Mouse (Mus musculus): Measurements from ENCODE around the gene Fpgs.

Gene Fpgs

DNA sequence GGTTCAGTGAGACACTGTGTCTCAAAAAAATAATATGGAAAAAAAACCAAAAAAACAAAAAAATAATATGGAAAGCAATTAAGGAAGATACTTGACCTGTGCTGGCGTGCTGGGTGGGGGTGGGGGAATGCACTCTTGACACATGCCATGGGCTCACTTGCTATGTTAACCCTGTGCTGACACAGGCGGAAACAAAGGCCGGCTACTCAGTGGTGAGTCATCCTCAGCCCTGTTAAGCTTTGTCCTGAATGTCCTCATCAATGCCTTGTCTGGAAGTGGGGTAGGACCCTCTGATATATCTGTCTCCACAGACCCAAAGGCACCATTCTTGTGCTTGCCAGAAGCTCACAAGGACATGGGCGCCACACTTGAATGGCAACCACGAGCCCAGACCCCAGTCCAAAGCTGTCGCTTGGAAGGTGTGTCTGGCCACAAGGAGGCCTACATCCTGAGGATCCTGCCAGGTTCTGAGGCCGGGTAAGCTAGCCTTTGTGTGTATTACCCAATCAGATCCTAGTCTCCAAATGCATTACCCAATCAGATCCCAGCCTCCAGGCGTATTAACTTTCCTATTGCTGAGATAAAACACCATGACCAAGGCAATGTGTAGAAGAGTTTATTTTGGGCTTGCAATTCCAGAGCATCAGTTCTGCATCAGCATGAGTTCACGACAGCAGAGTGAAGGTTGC lies 31.9 kb downstream of the Fpgs start:
- peak; percentile 43 for DNase-seq (ENCODE audit: low read depth, low spot score)

GRCm38 (mm10) chr2:32671147-32671546 lies 32.8 kb downstream of the Fpgs start:
- no peak for DNase-seq (ENCODE audit: low read depth, low spot score)

GRCm38 (mm10) chr2:32669876-32670275 lies 34.1 kb downstream of the Fpgs start:
- DNase-seq (ENCODE audit: low read depth, low spot score): no peak

GRCm38 (mm10) chr2:32668176-32668575 lies 35.8 kb downstream of the Fpgs start:
- no peak for DNase-seq (ENCODE audit: low read depth, low spot score)

DNA sequence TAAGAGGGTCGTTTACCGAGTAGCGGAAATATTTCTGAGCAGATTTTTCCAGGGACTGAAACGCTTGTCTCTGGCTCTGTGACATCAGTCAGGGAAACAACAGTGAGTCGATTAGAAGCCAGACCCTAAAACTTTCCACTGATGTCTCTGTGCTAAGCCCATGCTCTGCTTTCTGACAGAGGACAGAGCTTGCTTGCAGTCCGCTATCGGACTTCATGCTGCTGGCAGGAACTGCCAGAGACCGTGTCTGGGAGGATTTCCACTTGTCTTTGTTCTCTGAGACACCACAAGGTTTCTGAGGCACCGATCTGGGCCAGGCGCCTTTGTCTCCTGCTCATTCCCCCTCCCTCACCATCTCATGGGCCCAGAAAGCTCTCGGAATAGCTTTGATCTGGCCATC lies 36.2 kb downstream of the Fpgs start:
- DNase-seq (ENCODE audit: low read depth, low spot score): peak; percentile 49

GRCm38 (mm10) chr2:32665853-32666252 lies 38.1 kb downstream of the Fpgs start:
- no peak for DNase-seq (ENCODE audit: low read depth, low spot score)

GRCm38 (mm10) chr2:32665345-32665744 lies 38.6 kb downstream of the Fpgs start:
- no peak for DNase-seq (ENCODE audit: low read depth, low spot score)

DNA sequence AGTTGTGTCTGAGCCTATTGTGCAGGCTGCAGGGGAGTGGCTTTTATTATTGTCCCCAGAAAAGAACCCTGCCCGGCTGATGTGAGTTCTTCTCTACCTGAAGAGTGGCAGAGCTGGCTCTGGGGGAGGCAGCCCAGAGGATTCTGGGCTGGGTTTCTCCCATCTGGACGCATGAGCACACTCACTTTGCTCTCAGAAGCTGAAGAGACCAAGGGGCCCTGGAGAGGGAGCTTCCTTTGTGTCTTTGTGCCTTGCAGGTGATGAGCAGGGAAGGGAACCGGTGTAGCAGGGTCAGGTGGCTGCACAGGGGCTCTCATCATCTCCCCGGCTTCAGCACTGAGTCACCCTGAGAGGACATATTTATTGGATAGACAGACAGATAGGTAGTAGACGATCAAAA lies 41.7 kb downstream of the Fpgs start:
- no peak for DNase-seq (ENCODE audit: low read depth, low spot score)

GRCm38 (mm10) chr2:32661509-32662107 lies 42.3 kb downstream of the Fpgs start:
- DNase-seq (ENCODE audit: low read depth, low spot score): peak; percentile 37

DNA sequence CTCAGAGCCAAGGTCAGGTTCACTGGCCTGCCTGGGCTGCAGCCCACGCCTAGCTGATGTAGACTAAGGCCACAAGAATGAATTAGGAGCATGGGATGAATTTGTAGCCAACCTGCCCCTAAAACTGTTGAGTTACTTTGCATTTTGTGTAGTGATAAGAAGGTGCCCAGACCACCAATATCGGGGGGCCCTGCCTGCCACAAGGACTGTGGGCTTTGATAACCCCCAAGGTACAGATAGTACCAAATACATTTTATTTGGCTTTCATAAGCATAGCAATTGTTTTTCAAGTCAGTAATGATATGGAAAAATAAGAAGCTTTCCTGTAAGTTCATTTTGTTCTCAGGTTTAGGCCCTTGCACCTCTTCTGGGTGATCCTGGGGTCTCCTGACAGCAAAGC lies 45.1 kb downstream of the Fpgs start:
- no peak for DNase-seq (ENCODE audit: low read depth, low spot score)

DNA sequence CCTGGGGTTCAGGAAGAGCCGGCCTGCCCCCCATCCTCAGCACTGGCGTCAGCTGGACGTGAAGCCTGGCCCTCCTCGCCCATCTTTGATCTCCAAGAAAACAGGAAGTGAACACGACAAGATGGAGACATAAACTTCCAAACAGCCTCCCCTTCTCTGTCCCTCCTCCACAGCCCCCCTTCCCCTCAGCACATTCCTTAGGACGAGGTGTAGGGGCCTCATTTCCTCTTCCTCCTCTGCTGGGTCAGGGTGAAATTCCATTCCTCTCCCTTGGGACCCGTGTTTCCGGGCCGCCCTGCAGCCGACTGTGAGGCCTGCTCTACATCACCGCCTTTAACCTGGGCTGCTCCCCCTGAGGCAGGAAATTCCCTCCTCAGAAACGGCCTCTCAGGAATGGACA lies 48.1 kb downstream of the Fpgs start:
- peak; percentile 68 for DNase-seq (ENCODE audit: low read depth, low spot score)

DNA sequence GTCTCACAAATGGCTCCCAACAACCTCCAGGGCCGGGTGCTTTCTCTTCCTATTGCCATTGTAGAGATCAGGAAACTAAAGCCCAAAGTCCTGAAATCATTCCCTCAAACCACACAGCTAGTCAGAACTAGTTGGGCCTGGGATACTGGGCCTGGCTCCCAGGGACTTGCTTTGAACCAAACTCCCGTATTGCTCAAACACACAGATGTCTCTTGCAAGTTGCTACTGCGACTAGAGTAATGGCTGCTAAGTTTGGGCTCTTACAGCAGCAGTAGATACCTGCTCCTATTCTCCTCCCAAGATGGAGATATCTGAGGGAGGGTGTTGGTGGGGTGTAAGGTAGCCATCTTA lies 48.6 kb downstream of the Fpgs start:
- peak; percentile 40 for DNase-seq (ENCODE audit: low read depth, low spot score)

DNA sequence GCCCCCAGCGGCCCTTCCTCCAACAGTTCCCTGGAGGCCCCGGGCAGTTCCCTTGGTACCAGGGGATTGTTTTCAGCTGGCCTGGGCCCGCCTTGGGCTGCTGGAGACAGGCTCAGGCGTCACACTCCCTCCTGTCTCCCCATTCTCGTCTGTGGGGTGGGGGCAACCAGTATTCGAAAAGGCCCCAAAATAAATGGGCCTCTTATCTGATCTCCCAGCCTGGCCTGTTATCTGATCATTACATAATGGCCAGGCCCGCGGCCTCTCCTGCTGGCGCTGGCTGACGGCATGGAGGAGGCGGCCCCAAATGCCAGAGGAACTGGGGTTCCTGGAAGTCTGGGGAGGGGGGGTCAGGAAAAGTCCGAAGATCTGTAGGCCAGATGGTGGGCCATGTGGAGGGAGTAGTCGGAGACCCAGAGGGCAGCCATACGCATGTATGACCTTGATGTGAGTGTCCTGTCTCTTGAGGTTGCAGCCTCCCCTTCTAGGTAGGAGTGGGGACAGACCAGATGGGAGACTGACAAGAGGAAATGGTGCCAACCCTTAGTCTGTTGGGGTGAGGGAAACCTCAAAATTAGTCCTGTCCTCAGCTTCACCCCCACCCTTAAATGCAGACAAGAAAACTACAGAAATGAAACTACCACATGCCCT lies 49.1 kb downstream of the Fpgs start:
- no peak for DNase-seq (ENCODE audit: low read depth, low spot score)

DNA sequence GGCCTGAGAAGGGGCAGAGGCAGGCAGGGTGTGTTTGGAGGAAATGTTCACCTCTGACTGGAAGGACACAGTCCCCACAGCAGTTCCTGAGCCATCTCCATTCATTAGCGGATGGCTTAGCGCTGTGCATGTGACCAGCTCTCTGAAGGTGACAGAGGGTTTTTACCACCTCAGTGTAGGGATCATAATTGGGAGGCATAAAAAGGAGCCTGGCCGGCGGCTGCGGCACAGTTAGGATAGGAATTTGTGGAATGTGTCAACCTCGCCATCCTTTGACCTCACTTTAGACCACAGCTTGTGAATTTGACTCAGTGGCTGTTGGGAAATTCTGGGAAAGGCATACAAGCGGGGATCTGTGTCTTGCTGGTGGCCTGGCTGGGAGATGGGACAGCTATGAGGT lies 50.2 kb downstream of the Fpgs start:
- peak; percentile 83 for DNase-seq (ENCODE audit: low read depth, low spot score)

- DNase-seq (ENCODE audit: low read depth, low spot score): no peak
Observed at GRCm38 (mm10) chr2:32647366-32647765, 56.6 kb downstream of the Fpgs start.

DNA sequence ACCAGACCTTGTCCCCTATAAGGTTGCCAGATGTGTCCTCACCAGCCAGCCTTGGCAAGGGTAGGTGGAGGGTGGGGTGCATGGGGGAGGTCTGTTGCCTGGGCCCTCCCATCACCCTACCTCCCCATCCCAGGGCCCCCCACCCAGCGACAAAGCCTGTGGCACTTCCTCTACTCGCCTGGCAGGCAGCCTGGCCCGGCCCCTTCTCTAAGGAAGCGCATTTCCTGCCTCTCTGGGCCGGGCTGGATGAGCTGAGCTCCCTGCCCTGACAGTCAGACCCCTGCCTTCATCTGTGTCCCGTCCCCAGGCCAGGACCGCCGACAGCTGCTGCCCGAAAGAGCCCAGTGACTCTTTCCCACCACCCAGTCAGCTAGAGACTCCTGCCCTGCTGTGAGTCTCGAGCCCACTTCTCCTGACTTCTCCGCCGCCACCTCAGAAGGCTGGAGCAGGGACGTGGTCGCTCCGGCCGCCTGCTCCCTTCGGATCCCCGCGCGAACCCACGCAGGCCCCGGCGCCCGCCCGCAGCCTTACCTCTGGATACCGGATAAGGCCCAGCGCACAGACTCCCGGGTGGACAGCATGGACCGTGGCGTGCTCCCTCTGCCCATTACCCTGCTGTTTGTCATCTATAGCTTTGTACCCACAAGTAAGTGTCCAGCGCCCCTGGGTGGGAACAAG lies 57.4 kb downstream of the Fpgs start, which contains the start of gene Eng:
TSS of gene Eng (plus strand) at position 217 of the 678 bp plus-strand sequence.
- peak; percentile 57 for DNase-seq (ENCODE audit: low read depth, low spot score)

DNA sequence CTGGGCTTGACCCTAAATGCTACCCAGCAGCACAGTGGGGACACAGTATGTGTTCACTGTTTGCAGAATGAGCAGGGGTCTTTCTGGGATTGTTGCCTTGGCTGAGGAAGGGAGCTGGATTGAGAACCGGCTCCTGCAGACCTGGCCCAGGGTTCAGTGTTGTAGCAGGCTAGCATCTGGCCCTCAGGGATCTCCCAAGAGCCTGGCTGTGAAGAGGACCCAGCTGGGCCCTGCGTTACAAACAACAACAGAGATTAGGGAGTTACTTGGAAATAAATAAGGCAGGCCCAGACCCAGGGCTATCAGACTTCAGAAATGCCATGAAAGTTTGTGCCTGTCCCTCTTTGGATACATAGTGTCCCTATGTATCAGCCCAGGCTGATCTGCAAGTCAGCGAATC lies 58.3 kb downstream of the Fpgs start:
- no peak for DNase-seq (ENCODE audit: low read depth, low spot score)

GRCm38 (mm10) chr2:32644799-32645475 lies 59.0 kb downstream of the Fpgs start:
- no peak for DNase-seq (ENCODE audit: low read depth, low spot score)

DNA sequence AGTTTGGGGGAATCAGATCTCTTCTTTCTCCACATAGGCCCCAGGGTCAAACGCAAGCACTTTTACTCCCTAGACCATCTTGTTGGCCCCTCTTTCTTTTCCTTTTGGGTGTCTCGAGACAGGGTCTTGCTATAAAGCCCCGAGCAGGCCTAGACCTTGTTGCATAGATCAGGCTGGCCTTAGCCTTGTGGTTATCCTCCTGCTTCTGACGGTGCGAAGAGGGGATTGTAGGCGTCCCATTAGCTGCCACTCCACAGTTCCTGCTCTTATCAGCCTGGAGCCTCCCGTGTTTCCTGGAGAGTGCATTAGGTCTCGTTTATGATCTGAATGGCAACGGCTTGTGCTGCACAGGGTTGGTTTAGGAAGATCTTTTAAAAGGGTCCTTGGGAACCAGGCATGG lies 59.9 kb downstream of the Fpgs start:
- DNase-seq (ENCODE audit: low read depth, low spot score): no peak

GRCm38 (mm10) chr2:32642813-32643212 lies 61.1 kb downstream of the Fpgs start:
- DNase-seq (ENCODE audit: low read depth, low spot score): no peak

DNA sequence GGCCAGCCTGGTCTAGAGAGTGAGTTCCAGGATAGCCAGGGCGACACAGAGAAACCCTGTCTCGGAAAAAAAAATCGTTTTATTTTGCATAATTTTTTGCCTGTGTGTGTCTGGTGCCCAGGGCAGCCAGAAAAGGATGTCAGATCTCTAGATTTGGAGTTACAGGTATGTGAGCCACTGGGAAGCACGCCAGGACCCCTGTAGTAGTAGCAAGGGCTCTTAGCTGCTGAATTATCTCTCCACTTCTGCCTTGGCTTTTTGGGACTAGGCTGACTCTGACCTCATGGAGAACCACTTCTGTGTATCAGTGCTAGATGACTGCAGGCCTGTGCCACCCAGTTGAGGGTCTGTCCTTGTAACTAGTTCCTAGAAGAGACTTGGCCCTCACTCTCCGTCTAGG lies 62.1 kb downstream of the Fpgs start:
- no peak for DNase-seq (ENCODE audit: low read depth, low spot score)

GRCm38 (mm10) chr2:32640550-32641051 lies 63.3 kb downstream of the Fpgs start:
- DNase-seq (ENCODE audit: low read depth, low spot score): peak; percentile 35
